Mouse (Mus musculus) embryo, embryonic 10.5 days (tissue): Measurements from ENCODE around the gene Col24a1.

Experiments used
- DNase-seq: peaks from one replicate; pipeline ENCODE4 v3.0.0-alpha.2; 2015; ENCODE audit warnings: low spot score

Gene Col24a1

GRCm38 (mm10) chr3:145292337-145293134 lies at the start of gene Col24a1:
Gene Col24a1, plus strand, starts transcription at chr3:145292472.
- peak; percentile 77 for DNase-seq

DNA sequence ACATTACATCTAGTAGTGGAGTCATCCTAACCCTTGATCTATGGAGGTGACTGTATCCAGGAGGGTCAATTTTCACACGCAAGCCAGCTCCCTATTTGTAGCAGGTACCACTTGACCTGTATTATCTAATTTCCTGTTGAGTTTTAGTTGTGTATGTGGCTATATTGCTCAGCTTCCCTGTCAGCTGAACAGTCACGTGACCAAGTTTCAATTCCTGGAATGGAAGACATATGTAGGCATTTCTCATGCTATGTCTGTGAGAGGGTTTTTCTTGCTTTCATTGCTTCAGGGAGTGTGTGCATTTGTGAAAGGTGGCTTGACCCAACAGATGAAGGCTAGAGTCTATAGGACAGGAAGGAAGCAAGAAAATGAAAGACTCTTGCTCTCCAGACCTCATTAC lies 44.2 kb upstream of the Col24a1 start:
- DNase-seq: no peak

GRCm38 (mm10) chr3:145253066-145253465 lies 39.2 kb upstream of the Col24a1 start:
- DNase-seq: no peak

DNA sequence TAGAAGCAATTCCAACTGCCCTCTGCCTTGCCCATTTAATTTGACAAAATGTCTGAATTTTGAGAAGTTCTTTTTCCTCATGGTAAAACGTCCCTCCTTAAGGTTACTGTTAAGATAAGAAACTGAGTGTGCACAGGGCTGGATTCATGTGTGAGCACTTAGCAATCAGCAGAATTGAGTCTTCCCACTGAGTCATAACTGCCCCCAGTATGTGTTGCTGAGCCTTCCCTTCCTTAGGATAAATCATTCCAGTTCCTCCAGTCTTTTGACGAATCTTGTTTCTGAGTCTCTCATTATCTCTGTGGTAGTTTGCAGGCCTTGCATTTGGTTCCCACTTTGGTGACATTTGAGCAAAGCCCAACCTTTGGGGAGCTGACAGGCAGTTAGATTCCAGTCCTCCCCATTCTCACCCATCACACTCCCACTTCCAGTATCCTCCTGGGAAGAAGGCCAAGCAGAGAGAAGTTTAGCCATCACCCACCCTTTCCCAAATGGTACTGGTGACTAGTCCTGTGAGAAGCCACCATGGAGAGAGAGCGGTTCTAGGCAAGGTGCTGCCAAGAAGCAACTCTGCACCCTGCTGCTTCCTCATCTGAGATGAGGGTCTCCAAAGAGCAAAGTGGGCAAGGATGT lies 37.4 kb upstream of the Col24a1 start:
- DNase-seq: no peak

DNA sequence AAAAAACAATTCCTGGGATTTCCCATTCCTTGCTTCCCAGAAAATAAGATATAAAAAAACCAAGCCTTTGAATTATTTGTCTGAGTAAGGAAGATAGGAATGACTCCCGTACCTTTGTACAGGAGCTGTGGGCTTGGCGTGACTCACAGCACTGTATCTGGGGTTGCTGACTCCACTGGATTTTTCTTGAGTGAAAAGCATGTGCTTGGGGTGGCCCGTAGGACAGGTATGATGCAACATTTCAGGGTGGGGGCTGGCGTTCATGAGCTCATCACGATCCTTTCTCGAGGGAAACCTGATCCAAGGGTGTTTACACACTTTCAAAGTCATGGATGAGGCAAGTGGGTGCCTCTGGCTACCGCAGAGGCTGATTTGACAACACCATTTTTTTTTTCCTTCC lies 35.6 kb upstream of the Col24a1 start:
- DNase-seq: no peak

DNA sequence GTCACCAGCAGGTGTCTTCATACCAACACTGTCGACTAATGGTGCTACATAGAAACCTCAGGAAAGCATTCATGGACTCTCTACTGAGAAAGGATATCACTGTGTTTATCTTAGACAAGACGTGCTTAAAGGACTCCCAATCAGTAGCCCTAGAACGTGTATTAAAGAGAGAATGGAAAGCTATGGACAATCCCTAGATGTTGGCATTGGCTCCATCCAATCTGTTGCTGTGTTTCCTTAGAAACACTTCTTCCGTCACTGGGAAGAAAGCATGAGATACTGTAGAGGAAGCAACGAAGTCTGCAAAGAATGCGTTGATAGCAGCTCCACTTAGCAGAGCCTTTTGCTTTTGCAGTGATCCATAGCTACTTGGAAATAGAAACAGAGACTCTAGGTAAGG lies 32.6 kb upstream of the Col24a1 start:
- no peak for DNase-seq

DNA sequence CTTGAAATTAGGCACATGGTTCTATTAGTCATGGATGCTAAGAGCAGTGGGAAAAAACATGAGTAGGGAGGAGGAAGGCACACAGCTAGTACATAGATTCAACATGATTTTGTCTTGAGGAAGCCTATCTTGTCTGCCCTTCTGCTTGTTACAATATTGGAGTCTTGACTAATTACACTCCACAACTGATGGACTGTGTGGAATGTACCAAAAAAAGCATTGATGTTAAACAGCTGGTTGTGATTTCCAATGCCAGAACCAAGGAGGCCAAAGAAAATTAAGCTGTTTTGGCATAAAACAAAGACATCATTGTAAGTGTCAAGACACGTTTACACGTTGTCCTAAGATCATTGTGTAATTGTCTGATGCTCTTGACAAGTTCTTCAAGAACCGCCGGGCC lies 29.1 kb upstream of the Col24a1 start:
- no peak for DNase-seq

DNA sequence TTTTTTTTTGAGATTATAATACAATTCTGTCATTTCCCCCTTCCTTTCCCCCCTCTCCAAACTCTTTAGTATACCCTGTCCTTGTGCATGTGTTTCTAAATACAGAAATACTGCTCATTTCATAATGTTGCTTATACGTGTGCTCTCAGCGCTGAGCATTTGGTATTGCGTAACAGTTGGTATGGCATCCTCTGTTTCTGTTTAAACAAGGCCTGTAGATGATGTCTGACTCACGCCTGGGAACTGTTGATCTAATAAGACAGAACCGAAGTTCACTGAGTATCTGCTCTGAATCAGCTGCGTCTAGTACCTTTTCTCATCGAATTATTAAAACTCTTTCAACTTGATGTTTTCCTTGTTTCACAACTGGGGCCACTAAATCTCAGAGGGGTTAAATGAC lies 24.2 kb upstream of the Col24a1 start:
- DNase-seq: no peak

GRCm38 (mm10) chr3:145274191-145274590 lies 18.1 kb upstream of the Col24a1 start:
- DNase-seq: no peak

DNA sequence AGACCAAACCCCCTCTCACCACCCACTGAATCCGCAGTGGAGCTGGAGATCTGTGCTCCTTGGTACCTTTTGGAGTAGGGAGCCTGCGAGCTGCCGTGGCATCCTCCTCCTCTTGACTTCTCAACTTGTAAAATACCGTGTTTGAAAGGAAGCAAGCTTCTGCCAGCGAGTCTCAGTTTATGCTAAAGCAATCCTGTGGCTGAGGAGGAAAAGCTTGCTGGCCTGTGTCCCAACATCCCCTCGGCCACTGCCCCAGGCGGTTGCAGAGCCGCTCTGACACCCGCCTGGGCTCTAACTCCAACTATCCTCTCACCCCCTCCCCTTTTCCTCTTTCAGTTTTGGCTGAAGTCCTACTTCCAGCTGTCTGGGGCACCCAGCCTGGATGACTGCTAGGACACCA lies 935 bp downstream of the Col24a1 start:
- DNase-seq: peak; percentile 53

DNA sequence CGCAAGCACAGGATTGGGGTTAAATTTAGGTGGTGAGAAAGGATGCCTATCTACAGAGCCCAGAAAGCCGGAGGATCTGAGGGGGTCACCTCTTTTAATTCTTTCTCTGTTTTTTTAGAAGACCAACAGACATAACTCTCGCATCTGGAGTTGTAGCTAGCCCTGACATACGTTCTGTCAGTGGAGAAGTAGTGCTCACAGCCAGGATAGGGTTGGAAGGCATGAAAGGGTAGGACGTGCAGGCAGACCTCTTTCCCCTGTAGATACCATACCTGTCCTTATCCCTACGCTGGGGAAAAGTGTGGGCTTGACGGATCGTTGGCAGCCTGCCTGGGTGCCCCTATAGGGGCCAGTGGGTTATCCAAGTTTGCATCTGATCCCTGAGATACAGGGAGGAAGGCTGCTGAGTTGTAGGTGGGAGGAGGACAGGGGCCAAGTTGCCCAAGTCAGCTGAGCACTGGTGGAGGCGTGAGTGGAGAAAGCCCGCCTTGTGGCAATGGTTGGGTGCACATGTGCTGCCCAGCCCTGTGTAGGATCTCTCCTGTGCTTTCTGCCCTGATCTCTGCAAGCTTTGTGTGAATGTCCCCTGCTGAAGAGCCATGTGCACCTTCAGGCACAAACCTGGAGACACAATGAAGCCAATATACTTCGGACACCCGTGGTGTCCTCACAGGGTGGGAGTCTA lies 1.5 kb downstream of the Col24a1 start:
- DNase-seq: no peak

DNA sequence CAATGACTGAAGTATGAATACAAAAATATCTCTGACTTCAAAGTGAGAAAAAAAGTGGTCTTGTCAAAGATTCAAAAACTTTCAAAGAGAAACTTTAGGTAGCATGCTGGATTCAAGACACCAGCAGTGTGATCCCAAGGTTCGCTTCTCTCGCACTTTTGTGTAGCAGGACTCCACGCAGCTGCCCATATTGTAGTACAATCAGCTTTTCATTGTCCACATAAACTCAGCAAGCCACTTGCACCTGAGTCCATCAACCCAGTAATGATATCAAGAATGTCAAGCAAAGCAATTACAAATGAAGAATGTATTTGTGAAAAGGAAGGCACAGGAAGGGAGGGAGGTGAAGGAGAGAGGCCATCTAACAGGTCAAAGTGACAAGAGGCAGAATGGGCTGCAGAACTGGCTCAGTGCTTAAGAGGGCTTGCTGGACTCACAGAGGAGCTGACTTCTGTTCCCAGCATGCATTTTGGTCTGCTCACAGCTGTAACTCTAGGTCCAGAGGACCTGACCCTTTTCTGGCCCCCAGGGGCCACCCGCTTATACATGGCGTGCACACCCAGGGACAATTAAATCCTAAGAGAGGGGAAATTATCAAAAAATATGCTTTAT lies 7.8 kb downstream of the Col24a1 start:
- no peak for DNase-seq

DNA sequence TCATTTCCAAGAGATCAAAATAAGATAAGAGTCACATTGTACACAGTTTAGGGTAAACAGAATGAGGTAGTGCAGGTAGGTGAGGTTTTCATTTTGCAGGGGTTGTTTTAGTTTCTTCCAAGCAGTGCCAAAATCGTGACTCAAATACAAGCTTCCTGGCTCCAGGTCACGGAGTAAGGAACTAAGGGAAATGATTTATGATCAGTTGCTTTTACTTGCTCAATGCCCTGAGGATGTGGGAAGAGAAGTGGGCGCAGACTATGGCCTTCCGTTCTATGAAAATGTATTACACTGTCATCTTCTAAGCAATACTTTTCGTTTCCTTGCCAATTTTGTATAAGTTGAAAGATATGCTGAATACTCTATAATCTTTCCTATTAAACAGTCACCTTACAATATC lies 13.0 kb downstream of the Col24a1 start:
- DNase-seq: no peak

DNA sequence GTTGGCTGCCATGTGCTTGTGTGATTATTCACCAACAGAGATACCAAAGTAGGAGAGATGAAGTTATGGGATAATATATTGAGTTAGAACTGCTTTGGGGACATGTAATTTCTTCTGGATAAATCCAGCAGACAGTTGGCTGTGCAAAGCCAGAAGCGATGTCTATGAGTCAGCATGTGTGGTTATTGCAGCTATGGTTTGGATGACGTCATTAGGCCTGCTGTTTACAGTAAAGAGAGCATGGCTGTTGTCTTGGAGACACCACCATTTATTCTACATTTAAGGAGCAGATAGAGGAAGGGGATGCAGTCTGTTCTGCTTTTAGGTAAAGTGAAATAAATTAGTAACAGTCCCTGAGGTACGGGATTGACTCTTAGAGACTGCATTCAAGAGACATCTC lies 14.9 kb downstream of the Col24a1 start:
- DNase-seq: no peak

DNA sequence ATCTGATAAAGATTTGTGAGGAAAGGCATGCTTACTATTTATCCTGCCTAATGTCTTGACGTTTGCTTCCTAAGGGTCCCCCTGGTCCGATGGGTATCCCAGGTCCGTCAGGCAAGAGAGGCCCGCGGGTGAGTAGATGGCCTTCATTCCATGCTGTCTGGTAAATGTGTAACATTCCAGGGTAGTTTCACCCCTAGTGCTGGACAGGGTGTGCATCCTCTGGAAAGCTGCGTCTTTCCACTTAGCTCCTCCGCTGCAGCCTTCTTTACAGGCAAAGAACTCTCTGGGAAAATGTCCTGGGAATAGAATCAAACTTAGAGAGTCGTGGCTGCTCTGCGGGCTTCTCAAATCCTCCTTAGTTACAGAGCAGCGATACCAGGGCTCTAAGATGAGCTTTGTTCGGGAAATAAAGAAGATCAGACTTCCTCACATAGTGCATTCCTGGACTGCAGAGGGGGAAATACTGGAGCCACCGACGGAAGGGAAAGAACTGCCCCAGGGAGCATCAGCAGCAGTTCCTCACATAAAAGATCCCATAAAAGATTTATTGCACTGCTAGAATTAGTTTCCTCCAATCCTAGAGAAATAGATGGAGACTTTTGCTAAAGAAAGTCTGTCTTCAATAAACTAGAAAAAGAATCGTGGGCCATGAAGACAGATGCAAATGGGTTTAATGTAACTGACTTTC lies 28.5 kb downstream of the Col24a1 start:
- DNase-seq: no peak

GRCm38 (mm10) chr3:145325402-145325801 lies 33.1 kb downstream of the Col24a1 start:
- no peak for DNase-seq

DNA sequence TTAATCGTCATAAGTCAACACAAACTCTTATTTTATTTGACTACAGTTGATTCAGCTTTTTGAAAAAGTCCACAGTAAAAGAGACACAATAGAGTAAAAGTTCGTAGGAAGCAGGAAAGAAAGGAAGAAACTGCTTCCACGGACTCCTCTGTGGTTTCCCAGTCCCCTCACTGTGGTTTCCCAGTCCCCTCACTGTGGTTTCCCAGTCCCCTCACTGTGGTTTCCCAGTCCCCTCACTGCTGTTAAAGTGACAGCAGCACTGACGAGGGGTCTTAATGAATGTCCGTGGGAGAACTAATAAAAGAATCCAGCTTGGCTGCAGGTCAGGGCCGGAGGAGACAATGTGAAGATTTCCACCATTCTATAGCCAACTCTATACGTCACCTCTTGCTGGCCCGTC lies 39.4 kb downstream of the Col24a1 start:
- no peak for DNase-seq

DNA sequence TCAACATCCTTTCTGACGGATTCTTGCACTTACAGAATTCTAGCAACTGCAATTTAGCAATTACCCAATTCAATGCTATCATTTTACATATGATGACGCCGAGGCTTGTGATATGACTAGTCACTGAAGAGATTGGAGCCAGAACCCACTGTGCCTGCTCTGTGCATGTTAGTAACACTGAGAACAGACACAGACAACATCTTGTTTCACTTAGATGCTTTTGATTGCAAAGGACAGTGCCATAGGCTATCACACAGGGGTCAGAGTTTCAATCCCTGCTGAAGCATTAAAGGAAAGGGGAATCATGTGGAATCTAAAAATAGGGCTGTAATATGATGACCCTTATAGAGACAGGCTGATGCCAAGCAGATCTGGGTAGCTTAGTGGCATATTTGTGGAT lies 41.8 kb downstream of the Col24a1 start:
- peak; percentile 15 for DNase-seq

GRCm38 (mm10) chr3:145337161-145337560 lies 44.9 kb downstream of the Col24a1 start:
- no peak for DNase-seq

DNA sequence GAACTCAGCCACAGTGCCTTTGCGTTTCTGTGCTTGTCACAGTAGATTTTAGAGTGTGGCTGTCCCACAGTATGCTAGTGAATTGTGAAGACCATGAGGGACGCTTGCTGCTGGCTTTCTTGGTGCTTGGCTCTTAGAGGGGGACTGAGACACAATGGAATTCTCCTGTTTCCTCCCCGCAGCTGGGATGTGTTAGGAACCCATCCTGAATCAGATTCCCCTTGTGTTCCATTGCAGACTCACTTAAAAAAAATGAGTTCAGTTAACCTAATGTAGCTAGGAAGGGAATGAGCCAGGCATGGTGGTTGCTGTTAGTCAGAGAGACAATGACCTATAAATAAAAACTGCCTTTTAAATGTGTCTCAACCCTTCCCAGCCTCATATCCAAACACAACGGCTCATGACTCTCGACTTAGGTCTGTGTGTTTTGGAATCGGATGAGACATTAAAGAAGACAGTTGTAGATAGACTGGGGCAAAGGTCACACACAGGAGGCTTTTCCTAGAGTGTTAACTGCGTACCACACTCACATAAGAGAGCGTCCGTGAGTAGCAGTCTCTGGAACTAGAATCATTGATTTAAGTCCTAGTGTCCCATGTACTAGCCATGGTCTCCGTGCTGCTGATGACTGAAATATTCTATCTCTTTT lies 47.7 kb downstream of the Col24a1 start:
- DNase-seq: no peak

DNA sequence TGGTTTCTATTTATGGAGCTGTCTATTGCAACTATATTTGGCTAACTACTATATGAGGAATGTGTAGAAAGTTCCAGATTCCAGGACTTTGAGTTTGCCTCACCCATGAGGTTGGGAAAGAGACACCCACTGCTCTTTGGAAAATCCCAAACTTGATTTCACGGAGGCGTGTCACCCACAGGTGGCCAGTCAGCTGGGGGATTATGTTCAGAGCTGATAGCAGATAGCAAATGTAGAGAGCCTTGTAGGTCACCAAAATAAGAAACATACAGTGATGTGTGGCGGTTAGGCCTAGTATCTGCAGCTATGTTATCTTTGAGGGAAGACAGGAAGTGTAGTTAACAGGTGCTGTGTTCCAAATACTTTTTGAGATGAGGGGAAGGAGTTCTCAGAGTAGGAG lies 56.4 kb downstream of the Col24a1 start:
- no peak for DNase-seq

GRCm38 (mm10) chr3:145353951-145354350 lies 61.7 kb downstream of the Col24a1 start:
- DNase-seq: no peak
